Mouse (Mus musculus): ENCODE results near the gene Ssr1.

DNA sequence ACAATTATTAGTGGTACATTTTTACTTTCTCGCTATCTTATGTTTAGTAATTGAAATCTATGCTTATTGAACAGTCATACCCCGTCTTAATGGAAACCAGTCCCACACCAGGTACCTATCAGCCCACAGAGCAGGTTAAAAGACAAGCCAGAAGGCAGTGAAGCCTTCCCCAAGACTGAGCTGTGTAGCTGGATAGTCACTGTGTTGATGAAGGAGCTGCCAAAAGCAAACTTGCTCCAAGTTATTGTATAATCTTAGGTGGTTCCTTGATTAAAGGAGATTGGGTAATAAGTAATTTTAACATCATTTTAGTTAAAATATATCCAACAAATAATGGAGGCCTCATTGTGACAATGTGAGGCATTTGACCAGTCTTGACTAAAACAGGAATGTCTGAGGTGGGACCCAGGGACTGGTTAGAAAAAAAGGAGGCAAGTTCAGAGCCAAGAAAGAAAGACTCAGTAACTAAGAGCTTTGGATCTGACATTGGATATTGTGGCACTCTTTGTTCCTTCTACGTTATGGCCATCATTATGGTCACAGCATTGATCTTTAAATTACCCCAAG lies 74.2 kb downstream of the Ssr1 start:
- no peak for TF ChIP-seq POLR2A (IDR thresholded peaks at IDR 0.05; ENCODE audit: borderline replicate concordance, low read depth, low read length)
- no peak for TF ChIP-seq CTCF (IDR thresholded peaks at IDR 0.05; ENCODE audit: low read depth, low read length)
